In the genomic region with DNA sequence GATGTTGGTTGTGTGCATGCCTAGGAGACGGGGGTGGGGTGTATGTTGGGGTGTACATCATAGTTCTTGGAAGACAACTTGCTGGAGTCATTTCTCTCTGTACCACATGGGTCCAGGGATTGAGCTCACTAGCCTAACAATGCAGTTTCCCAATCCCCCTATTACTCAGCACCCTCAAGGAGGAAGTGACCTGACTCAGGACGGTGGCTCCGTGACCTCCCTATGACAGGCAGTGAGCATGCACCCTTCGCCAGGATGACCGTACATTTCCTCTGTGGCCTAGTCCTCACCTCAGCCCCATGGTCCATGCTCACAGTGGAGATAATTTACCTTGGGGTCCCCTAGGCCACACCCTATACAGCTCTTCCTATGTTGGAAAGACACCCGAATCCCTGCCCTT, we compare ENCODE assay signal across 26 mouse cellular contexts. TPM values are rescaled to one million over a fixed set of nuclear protein-coding genes. Genes with fewer than 3 reads are reported as not detected.
DNase-seq lines count a peak whose midpoint lies in the region; ATAC-seq and TF ChIP-seq lines count a peak whose summit lies in the region.
"Had no signal": no experiment of that assay in that cellular context is flagged by ENCODE, and none has a peak within 500 bp of the region (broad histone marks: within the 10 kb centered on the region; RNA-seq: fewer than 3 reads in every experiment).

No protein-coding gene starts in this region.

- no peak for ATAC-seq in liver, embryonic 12.5 days
- ATAC-seq in megakaryocyte, adult 5-6 weeks (ENCODE audit: poor library complexity, severe bottlenecking): peak; percentile 99
- ATAC-seq in erythroid progenitor cell, adult 5-6 weeks (replicated peaks; ENCODE audit: low FRiP score, poor library complexity, severe bottlenecking): no peak
- ATAC-seq: CD4-positive, CD25-positive, alpha-beta regulatory T cell, adult 4 months; intestine, embryonic 15.5 days; midbrain, embryonic 16.5 days had no signal

- peak; percentile 14 for DNase-seq in liver, adult 2 months (ENCODE audit: extremely low read depth, low read depth, low spot score)
- DNase-seq in 3134 (ENCODE audit: extremely low read depth, insufficient read length, low spot score) (peak; percentile 47), 416B (ENCODE audit: low read depth) (peak; percentile 94)
- DNase-seq in yolk sac, embryonic 10.5 days (ENCODE audit: low spot score): no peak
- DNase-seq: cerebellum, adult 11-12 months; heart, postnatal 36 days; kidney, adult 9 months; kidney, postnatal 36 days; lung, embryonic 14.5 days; spleen, adult 18-20 months; thymus, postnatal 25 days had no signal

- H3K4me1 ChIP-seq in liver, adult 2 months (ENCODE audit: control insufficient read depth, insufficient read depth, low read length): no peaks in the 10 kb centered on the region
- H3K4me1 ChIP-seq in liver, embryonic 12.5 days: peaks cover 7% of the 10 kb centered on the region; the same call in 1 of the 2 replicates
- H3K4me1 ChIP-seq: embryonic facial prominence, embryonic 15.5 days had no signal

- WGBS in liver, adult 2 months: 82% methylated on average over 6 of the region's 6 CpGs
- 56% methylated on average over 6 of the region's 6 CpGs for WGBS in liver, embryonic 12.5 days (ENCODE audit: insufficient replicate concordance)

- no peak overlapping the region for H3K27ac ChIP-seq in liver, adult 2 months (replicated peaks; ENCODE audit: insufficient read depth, low read depth, low read length)
- no peak overlapping the region for H3K27ac ChIP-seq in liver, embryonic 12.5 days
- H3K27ac ChIP-seq: embryonic facial prominence, embryonic 15.5 days; forebrain, embryonic 10.5 days; heart, embryonic 13.5 days; intestine, embryonic 15.5 days; limb, embryonic 10.5 days; neural tube, embryonic 12.5 days had no signal

- no peak overlapping the region for H3K4me3 ChIP-seq in liver, adult 2 months (ENCODE audit: insufficient read depth, low read depth, low read length)
- no peak overlapping the region for H3K4me3 ChIP-seq in liver, embryonic 12.5 days
- H3K4me3 ChIP-seq: embryonic facial prominence, embryonic 15.5 days; forebrain, embryonic 10.5 days; heart, embryonic 13.5 days; hindbrain, embryonic 15.5 days; intestine, embryonic 15.5 days; limb, embryonic 10.5 days; neural tube, embryonic 12.5 days had no signal

- H3K4me2 ChIP-seq in liver, embryonic 12.5 days: no peak overlapping the region
- H3K4me2 ChIP-seq: embryonic facial prominence, embryonic 15.5 days; heart, embryonic 13.5 days; hindbrain, embryonic 15.5 days; intestine, embryonic 15.5 days; lung, embryonic 14.5 days; neural tube, embryonic 12.5 days had no signal

- no peaks in the 10 kb centered on the region for H3K36me3 ChIP-seq in liver, adult 2 months (ENCODE audit: control insufficient read depth, insufficient read depth, low read length)
- H3K36me3 ChIP-seq in liver, embryonic 12.5 days: peaks cover 13% of the 10 kb centered on the region

- TF ChIP-seq POLR2A in liver, adult 2 months (IDR thresholded peaks at IDR 0.05; ENCODE audit: extremely low read depth, insufficient read depth, low read length): no peak

- TF ChIP-seq CTCF in liver, adult 2 months (IDR thresholded peaks at IDR 0.05; ENCODE audit: low read depth, low read length): no peak

- no peaks in the 10 kb centered on the region for H3K79me2 ChIP-seq in liver, adult 2 months (ENCODE audit: control insufficient read depth, insufficient read depth, low read length)

- H3K9me3 ChIP-seq in liver, embryonic 12.5 days (replicated peaks): no peaks in the 10 kb centered on the region
- H3K9me3 ChIP-seq: embryonic facial prominence, embryonic 15.5 days; forebrain, embryonic 10.5 days; heart, embryonic 13.5 days; hindbrain, embryonic 15.5 days; intestine, embryonic 15.5 days; limb, embryonic 10.5 days; neural tube, embryonic 12.5 days had no signal

- no peaks in the 10 kb centered on the region for H3K27me3 ChIP-seq in liver, adult 2 months (ENCODE audit: control insufficient read depth, insufficient read depth, low read length)
- H3K27me3 ChIP-seq in liver, embryonic 12.5 days (replicated peaks): no peaks in the 10 kb centered on the region
- H3K27me3 ChIP-seq: embryonic facial prominence, embryonic 15.5 days; heart, embryonic 13.5 days; hindbrain, embryonic 15.5 days; intestine, embryonic 15.5 days; neural tube, embryonic 12.5 days had no signal

- H3K9ac ChIP-seq in liver, adult 2 months (ENCODE audit: low read depth, low read length): no peak overlapping the region
- no peak overlapping the region for H3K9ac ChIP-seq in liver, embryonic 12.5 days
- H3K9ac ChIP-seq: embryonic facial prominence, embryonic 15.5 days; heart, embryonic 13.5 days; hindbrain, embryonic 15.5 days; intestine, embryonic 15.5 days; lung, embryonic 14.5 days; neural tube, embryonic 12.5 days had no signal

RNA-seq across cellular contexts. Expression of a gene that starts 19.8 kb away (rescaled TPM):
- total RNA-seq in liver, adult 2 months (2014; rRNA removed): 0.92 and 2.8 TPM in 2 replicates
- 1.6 and 1.7 TPM in 2 replicates for polyA plus RNA-seq in liver, adult 2 months (2012; rRNA removed)
- 0.94 and 1.0 TPM in 2 replicates for polyA plus RNA-seq in liver, embryonic 12.5 days (2016; fragmentation: Nextera tagmentation; extraction: Ambion mirVana)
- total RNA-seq in megakaryocyte, adult 5-6 weeks (2015): 1.8 and 1.9 TPM in 2 replicates
- 3.7 and 6.7 TPM in 2 replicates for total RNA-seq in megakaryocyte, adult 5-6 weeks (2017)
- total RNA-seq in erythroid progenitor cell, adult 5-6 weeks (2015; ENCODE audit: low replicate concordance): 0.84 TPM in 1 of 2 replicates, not detected in the other
- 0.68 and 0.77 TPM in 2 replicates for total RNA-seq in erythroid progenitor cell, adult 5-6 weeks (2017; ENCODE audit: low replicate concordance)

RNA-seq across cellular contexts. Expression of a gene that starts 27.6 kb away (rescaled TPM):
- total RNA-seq in liver, adult 2 months (2014; rRNA removed): not detected in 2 replicates
- not detected in 2 replicates for polyA plus RNA-seq in liver, adult 2 months (2012; rRNA removed)
- polyA plus RNA-seq in liver, embryonic 12.5 days (2016; fragmentation: Nextera tagmentation; extraction: Ambion mirVana): not detected in 2 replicates
- not detected in 2 replicates for total RNA-seq in megakaryocyte, adult 5-6 weeks (2015)
- total RNA-seq in megakaryocyte, adult 5-6 weeks (2017): not detected in 2 replicates
- total RNA-seq in erythroid progenitor cell, adult 5-6 weeks (2015; ENCODE audit: low replicate concordance): not detected in 2 replicates
- not detected in 2 replicates for total RNA-seq in erythroid progenitor cell, adult 5-6 weeks (2017; ENCODE audit: low replicate concordance)
- total RNA-seq: gastrocnemius, adult 8-10 months; heart, adult 18-20 months; heart, postnatal 36 days; megakaryocyte-erythroid progenitor cell, adult 5-6 weeks had no signal
- polyA plus RNA-seq: forebrain, embryonic 10.5 days; heart, embryonic 13.5 days; lung, embryonic 14.5 days had no signal

RNA-seq across cellular contexts. Expression of a gene that starts 48.7 kb away (rescaled TPM):
- total RNA-seq in liver, adult 2 months (2014; rRNA removed): 15.3 and 25.1 TPM in 2 replicates
- polyA plus RNA-seq in liver, adult 2 months (2012; rRNA removed): 22.6 and 24.4 TPM in 2 replicates
- polyA plus RNA-seq in liver, embryonic 12.5 days (2016; fragmentation: Nextera tagmentation; extraction: Ambion mirVana): 259 and 263 TPM in 2 replicates
- 161 and 172 TPM in 2 replicates for total RNA-seq in megakaryocyte, adult 5-6 weeks (2015)
- total RNA-seq in megakaryocyte, adult 5-6 weeks (2017): 110 and 115 TPM in 2 replicates
- 83.4 and 101 TPM in 2 replicates for total RNA-seq in erythroid progenitor cell, adult 5-6 weeks (2015; ENCODE audit: low replicate concordance)
- total RNA-seq in erythroid progenitor cell, adult 5-6 weeks (2017; ENCODE audit: low replicate concordance): 51.7 and 56.7 TPM in 2 replicates
